Mouse (Mus musculus): Measurements from ENCODE around the gene Ndufv3.

- TF ChIP-seq POLR2A (IDR thresholded peaks at IDR 0.05; ENCODE audit: control insufficient read depth, low read depth, low read length) (no peak), CTCF (IDR thresholded peaks at IDR 0.05; ENCODE audit: control insufficient read depth, insufficient read depth, insufficient replicate concordance, low read depth, low read length) (no peak)
These were observed 470 bp upstream of the Ndufv3 start for GRCm38 (mm10) chr17:31519344-31519945.
